Mouse (Mus musculus) CH12.LX (cell line): ENCODE measurements at regions not wholly inside any gene's neighbourhood (a gene's known extent, or its start where the extent isn't known, plus 50 kb on each side); places are given as distances from the start of the nearest gene placed in this dataset.

Experiments used
- DNase-seq: peaks from one replicate; pipeline ENCODE4 v3.0.0-alpha.2; 2013; ENCODE audit errors: extremely low read depth
- H3K27ac ChIP-seq: 2 replicates; pipeline ENCODE4 v1.5.1; 2012; ENCODE audit warnings: low read depth, mild to moderate bottlenecking, control low read depth, moderate library complexity; ENCODE audit not compliant: insufficient read depth
- H3K27me3 ChIP-seq: replicated peaks from 2 replicates; pipeline ENCODE3; 2012; ENCODE audit warnings: inconsistent platforms
- H3K36me3 ChIP-seq, 2 experiments: replicated peaks in 1 of 2; 2 replicates each; pipeline versions ENCODE3 to v1.6.1; 2012; ENCODE audit warnings: inconsistent platforms in 1 of 2, low read length in 1 of 2, mild to moderate bottlenecking in 1 of 2, mixed read lengths in 1 of 2, moderate library complexity in 1 of 2; ENCODE audit not compliant: control insufficient read depth in 1 of 2, insufficient read depth in 1 of 2
- H3K4me1 ChIP-seq, 2 experiments: 2 replicates each; pipeline ENCODE4 v1.6.1; 2012; ENCODE audit warnings: inconsistent platforms in 1 of 2, moderate library complexity in 1 of 2; ENCODE audit not compliant: insufficient read depth in 2 of 2, control insufficient read depth in 1 of 2
- H3K4me2 ChIP-seq: 2 replicates; pipeline ENCODE4 v1.6.1; 2012; ENCODE audit warnings: low read depth, mild to moderate bottlenecking, control low read depth; ENCODE audit not compliant: poor library complexity, insufficient read depth, severe bottlenecking
- H3K4me3 ChIP-seq, 3 experiments: fragments of 150-350 bp in 1 of 3; sonication (generic) in 1 of 3; replicated peaks in 1 of 3; 2 replicates each; pipeline versions ENCODE3 to v1.5.1; 2011 to 2012; ENCODE audit warnings: low read depth in 2 of 3, low read length in 2 of 3, mild to moderate bottlenecking in 2 of 3, moderate library complexity in 2 of 3, control low read depth in 1 of 3, improper control_type of control experiment in 1 of 3, inconsistent platforms in 1 of 3, mixed read lengths in 1 of 3; ENCODE audit not compliant: poor library complexity in 1 of 3
- H3K79me2 ChIP-seq: replicated peaks from 2 replicates; pipeline ENCODE4 v1.6.1; 2012; ENCODE audit warnings: mild to moderate bottlenecking, moderate library complexity; ENCODE audit not compliant: control insufficient read depth, poor library complexity, insufficient read depth, severe bottlenecking; ENCODE audit errors: extremely low read depth
- H3K9ac ChIP-seq: 2 replicates; pipeline ENCODE4 v1.6.1; 2012; ENCODE audit warnings: low read depth, mild to moderate bottlenecking, control low read depth, moderate library complexity; ENCODE audit not compliant: insufficient read depth
- H3K9me3 ChIP-seq: replicated peaks from 2 replicates; pipeline ENCODE3; 2012; ENCODE audit warnings: low read length, inconsistent platforms, mixed read lengths
- CHD2 ChIP-seq: IDR thresholded peaks from 2 replicates; pipeline ENCODE4 v1.6.1; 2011; ENCODE audit warnings: low read length, improper control_type of control experiment
- ELF1 ChIP-seq: IDR thresholded peaks from 2 replicates; pipeline ENCODE4 v1.6.1; 2014; ENCODE audit warnings: low read depth, mild to moderate bottlenecking, inconsistent platforms, low read length, improper control_type of control experiment
- IRF4 ChIP-seq: IDR thresholded peaks from 2 replicates; pipeline ENCODE4 v1.6.1; 2014; ENCODE audit warnings: low read depth, mild to moderate bottlenecking, inconsistent platforms, low read length, improper control_type of control experiment
- JUND ChIP-seq: conservative IDR thresholded peaks from 2 replicates; pipeline ENCODE4 v1.6.1; 2011; ENCODE audit warnings: low read depth, low read length, improper control_type of control experiment
- MAX ChIP-seq: IDR thresholded peaks from 2 replicates; pipeline ENCODE4 v1.6.1; 2011; ENCODE audit warnings: low read length, improper control_type of control experiment
- MEF2A ChIP-seq: IDR thresholded peaks from 2 replicates; pipeline ENCODE4 v1.6.1; 2014; ENCODE audit warnings: low read depth, mild to moderate bottlenecking, inconsistent platforms, low read length, improper control_type of control experiment, borderline replicate concordance
- MXI1 ChIP-seq: IDR thresholded peaks from 2 replicates; pipeline ENCODE4 v1.6.1; 2011; ENCODE audit warnings: mild to moderate bottlenecking, low read depth, low read length, improper control_type of control experiment
- NELFE ChIP-seq: IDR thresholded peaks from 2 replicates; pipeline ENCODE4 v1.6.1; 2011; ENCODE audit warnings: low read depth, low read length, improper control_type of control experiment
- PAX5 ChIP-seq: IDR thresholded peaks from 2 replicates; pipeline ENCODE4 v1.6.1; 2012; ENCODE audit warnings: low read length, inconsistent platforms, mixed read lengths
- POLR2AphosphoS2 ChIP-seq: IDR thresholded peaks from 2 replicates; pipeline ENCODE4 v1.6.1; 2011; ENCODE audit warnings: low read depth, low read length, improper control_type of control experiment
- UBTF ChIP-seq: IDR thresholded peaks from 2 replicates; pipeline ENCODE4 v1.6.1; 2012; ENCODE audit warnings: low read depth, mild to moderate bottlenecking, inconsistent platforms, low read length, improper control_type of control experiment, moderate library complexity
- USF1 ChIP-seq: IDR thresholded peaks from 2 replicates; pipeline ENCODE4 v1.6.1; 2014; ENCODE audit warnings: low read depth, mild to moderate bottlenecking, inconsistent platforms, low read length, improper control_type of control experiment
- USF2 ChIP-seq: conservative IDR thresholded peaks from 2 replicates; pipeline ENCODE4 v1.6.1; 2011; ENCODE audit warnings: low read depth, low read length, improper control_type of control experiment
- ZMIZ1 ChIP-seq: IDR thresholded peaks from 2 replicates; pipeline ENCODE4 v1.6.1; 2012; ENCODE audit warnings: low read depth, mild to moderate bottlenecking, inconsistent platforms, low read length, improper control_type of control experiment
- dilution Hi-C: fragments of 300-500 bp; cut with MboI; formaldehyde crosslinking; loops from 2 replicates; pipeline ENCODE4 v1.14.3; 2020; ENCODE audit warnings: low sequenced_read_pairs; ENCODE audit not compliant: extremely low pct_unique_long_range_greater_than_20kb, extremely low pct_ligation_motif_present
- in situ Hi-C: fragments of 300-500 bp; cut with MboI; formaldehyde crosslinking; loops from 3 replicates; pipeline ENCODE4 v1.14.3; 2019; ENCODE audit warnings: low sequenced_read_pairs, low pct_ligation_motif_present, low pct_unique_long_range_greater_than_20kb, mixed read lengths

DNA sequence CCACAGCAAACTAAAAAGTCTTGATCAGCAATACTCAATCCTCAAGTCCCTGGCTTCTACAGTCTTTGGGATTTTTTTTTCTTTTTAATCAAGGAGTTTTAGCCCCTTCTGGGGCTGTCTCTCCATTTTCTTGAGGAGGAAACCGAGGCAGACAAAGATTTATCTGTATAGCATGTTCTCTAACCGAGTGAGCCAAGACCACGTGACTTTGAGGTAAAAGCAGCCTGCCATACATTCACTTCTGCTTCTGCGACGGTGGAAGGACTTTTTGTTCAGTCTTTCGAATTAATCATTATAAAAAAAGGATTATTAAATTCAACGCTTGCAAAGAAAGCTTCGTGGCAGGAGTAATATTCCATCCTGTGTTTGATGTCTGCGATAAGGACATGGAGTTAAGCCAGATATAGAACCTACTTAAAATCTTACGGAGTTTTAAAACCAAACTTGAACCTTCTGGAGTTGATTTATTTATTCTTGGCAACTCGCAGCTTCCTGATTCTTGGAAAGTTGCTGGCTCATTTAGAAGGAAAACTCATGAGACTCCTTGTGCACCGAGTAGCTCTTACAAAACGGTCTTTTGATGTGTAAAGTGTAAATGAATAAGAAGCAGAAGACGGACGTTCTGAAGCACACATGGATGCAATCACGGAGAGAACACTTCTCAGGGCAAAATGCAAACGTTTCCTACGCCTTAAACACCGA lies 91.7 kb upstream of the Adpgk start:
- in situ Hi-C loops (no loop called here), dilution Hi-C loops (no loop called here)
- no peak overlapping the region for H3K9ac ChIP-seq
- TF ChIP-seq USF1, result peak; percentile 58
- TF ChIP-seq JUND, result no peak
- TF ChIP-seq USF2, result peak; percentile 53; the same call in 1 of the 2 replicates
- TF ChIP-seq MAX, result peak; percentile 65; the same call in 1 of the 2 replicates
- no peak for TF ChIP-seq ELF1
- H3K27me3 ChIP-seq, result no peaks in the 10 kb centered on the region
- peak overlapping the region; percentile 90 for H3K4me2 ChIP-seq
- H3K4me1 ChIP-seq, result peaks cover 7 to 24% of the 10 kb centered on the region in 2 experiments
- no peak overlapping the region for H3K27ac ChIP-seq
- DNase-seq, result no peak
- H3K79me2 ChIP-seq, result no peaks in the 10 kb centered on the region
- H3K4me3 ChIP-seq, result peak overlapping the region in 1 of 3 experiments; percentile 41
- H3K36me3 ChIP-seq, result no peaks in the 10 kb centered on the region
- H3K9me3 ChIP-seq, result peaks cover 2% of the 10 kb centered on the region

DNA sequence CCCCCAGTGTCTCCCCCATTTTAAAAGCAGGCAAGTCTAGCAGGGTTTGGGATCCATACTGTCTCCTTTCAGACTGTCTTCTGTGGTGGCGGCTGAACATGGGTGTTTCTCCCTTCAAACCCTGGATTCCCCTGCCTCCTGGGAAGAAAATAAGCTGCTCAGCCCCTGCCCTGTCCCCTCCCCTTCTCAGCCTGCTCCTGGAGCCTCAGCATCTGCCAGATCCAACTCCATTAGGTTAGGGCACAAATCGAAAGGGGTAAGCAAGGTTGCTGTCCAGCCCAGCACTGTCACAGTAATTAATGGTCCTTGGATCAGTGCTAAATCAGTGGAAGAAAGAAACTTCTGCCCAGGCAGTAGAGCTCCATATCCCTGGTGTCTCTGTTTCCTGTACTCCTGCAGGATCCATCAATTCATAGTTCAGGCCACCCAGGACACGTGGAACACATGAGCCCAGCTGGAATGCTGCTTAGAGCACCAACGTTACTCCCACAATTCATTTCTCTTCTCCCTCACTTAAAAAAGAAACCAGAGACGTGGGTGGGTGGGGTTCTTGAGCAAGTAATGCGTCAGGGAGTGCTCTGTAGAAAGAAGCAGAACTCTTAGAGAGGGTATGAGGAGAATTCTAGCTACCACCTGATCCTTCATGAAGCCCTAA lies 93.0 kb upstream of the Adpgk start:
- H3K79me2 ChIP-seq, result no peaks in the 10 kb centered on the region
- TF ChIP-seq POLR2AphosphoS2 (no peak), CHD2 (no peak), ZMIZ1 (no peak), NELFE (no peak), IRF4 (no peak), MEF2A (no peak), PAX5 (no peak), UBTF (no peak), MXI1 (no peak)
- TF ChIP-seq, all 38 proteins: peak for 0
- H3K27me3 ChIP-seq, result no peaks in the 10 kb centered on the region
- H3K27ac ChIP-seq, result no peak overlapping the region
- H3K4me3 ChIP-seq, result peak overlapping the region in 1 of 3 experiments; percentile 18
- peaks cover 2% of the 10 kb centered on the region for H3K9me3 ChIP-seq
- H3K4me2 ChIP-seq, result peak overlapping the region; percentile 90
- in situ Hi-C loops (no loop called here), dilution Hi-C loops (no loop called here)
- H3K9ac ChIP-seq, result no peak overlapping the region; the same call in 1 of the 2 replicates
- H3K4me1 ChIP-seq, result peaks cover 7 to 20% of the 10 kb centered on the region in 2 experiments
- no peaks in the 10 kb centered on the region for H3K36me3 ChIP-seq
- no peak for DNase-seq
